ENCODE assay signal across 25 mouse cellular contexts in genomic region chr12:59250259-59250827, GRCm38 (mm10). TPM values are rescaled to one million over a fixed set of nuclear protein-coding genes. Genes with fewer than 3 reads are reported as not detected.
DNase-seq lines count a peak whose midpoint lies in the region; ATAC-seq and TF ChIP-seq lines count a peak whose summit lies in the region.
"Had no signal": no experiment of that assay in that cellular context is flagged by ENCODE, and none has a peak within 500 bp of the region (broad histone marks: within the 10 kb centered on the region; RNA-seq: fewer than 3 reads in every experiment).

No protein-coding gene starts in this region.

- no peak for TF ChIP-seq POLR2A in heart, adult 2 months (IDR thresholded peaks at IDR 0.05; ENCODE audit: insufficient read depth, low read depth, low read length)

- no peak overlapping the region for H3K9ac ChIP-seq in midbrain, embryonic 11.5 days (ENCODE audit: low read length)
- H3K9ac ChIP-seq in midbrain, embryonic 15.5 days = no peak overlapping the region
- H3K9ac ChIP-seq in heart, adult 2 months (ENCODE audit: low read depth, low read length) = no peak overlapping the region
- H3K9ac ChIP-seq: embryonic facial prominence, embryonic 13.5 days; embryonic facial prominence, embryonic 15.5 days; forebrain, embryonic 12.5 days had no signal

- ATAC-seq in frontal cortex, adult (ENCODE audit: low TSS enrichment) = peak; percentile 92
- no peak for ATAC-seq in midbrain, embryonic 11.5 days (ENCODE audit: low FRiP score)
- ATAC-seq in midbrain, embryonic 15.5 days (replicated peaks) = no peak
- peak; percentile 42 for ATAC-seq in common myeloid progenitor, adult 5-6 weeks (replicated peaks; ENCODE audit: low read depth, poor library complexity, severe bottlenecking)
- peak; percentile 50; the same call in 1 of the 2 replicates for ATAC-seq in megakaryocyte progenitor cell, adult 5-6 weeks (replicated peaks; ENCODE audit: poor library complexity)
- ATAC-seq: forebrain, embryonic 14.5 days; forebrain, embryonic 16.5 days had no signal

- H3K4me1 ChIP-seq in midbrain, embryonic 11.5 days (ENCODE audit: control insufficient read depth, insufficient read depth, low read length) = no peaks in the 10 kb centered on the region
- no peaks in the 10 kb centered on the region for H3K4me1 ChIP-seq in midbrain, embryonic 15.5 days
- no peaks in the 10 kb centered on the region for H3K4me1 ChIP-seq in heart, adult 2 months (ENCODE audit: control insufficient read depth, insufficient read depth, low read length)
- H3K4me1 ChIP-seq: embryonic facial prominence, embryonic 13.5 days; embryonic facial prominence, embryonic 15.5 days; forebrain, embryonic 10.5 days; forebrain, embryonic 12.5 days had no signal

- no peaks in the 10 kb centered on the region for H3K79me2 ChIP-seq in heart, adult 2 months (replicated peaks; ENCODE audit: control insufficient read depth, insufficient read depth, low read length)

- TF ChIP-seq EP300 in heart, adult 2 months (IDR thresholded peaks at IDR 0.05; ENCODE audit: insufficient read depth, low read depth, low read length) = no peak

- no peak for DNase-seq in frontal cortex, postnatal 36 days (ENCODE audit: low spot score in 2 of 2)
- peak; percentile 67 for DNase-seq in midbrain, embryonic 11.5 days (ENCODE audit: low spot score, missing footprints)
- DNase-seq in heart, adult 2 months = no peak
- no peak for DNase-seq in gastrocnemius, postnatal 10 days
- DNase-seq: adrenal gland, adult 2 months; adrenal gland, postnatal 10 days; adrenal gland, postnatal 25 days; cerebellum, adult 11 months; cerebellum, adult 18-20 months; cerebellum, adult 8-10 months; cerebellum, adult 9-11 months; cerebellum, postnatal 14 days; cerebellum, postnatal 36 days; embryo, embryonic 11 days had no signal

- no peak overlapping the region for H3K27ac ChIP-seq in midbrain, embryonic 11.5 days (ENCODE audit: low read depth, low read length)
- no peak overlapping the region for H3K27ac ChIP-seq in midbrain, embryonic 15.5 days
- H3K27ac ChIP-seq in heart, adult 2 months = no peak overlapping the region
- H3K27ac ChIP-seq: embryonic facial prominence, embryonic 13.5 days; embryonic facial prominence, embryonic 15.5 days; forebrain, embryonic 10.5 days; forebrain, embryonic 12.5 days had no signal

- H3K36me3 ChIP-seq in midbrain, embryonic 11.5 days (ENCODE audit: control insufficient read depth, insufficient read depth, low read length) = no peaks in the 10 kb centered on the region
- no peaks in the 10 kb centered on the region for H3K36me3 ChIP-seq in midbrain, embryonic 15.5 days (replicated peaks)
- no peaks in the 10 kb centered on the region for H3K36me3 ChIP-seq in heart, adult 2 months (ENCODE audit: control insufficient read depth, insufficient read depth, low read length)
- H3K36me3 ChIP-seq: embryonic facial prominence, embryonic 13.5 days; embryonic facial prominence, embryonic 15.5 days; forebrain, embryonic 10.5 days; forebrain, embryonic 12.5 days had no signal

- intact Hi-C loops in heart, adult 2 months (cut with DNase I) = no loop called here

- no peaks in the 10 kb centered on the region for H3K27me3 ChIP-seq in midbrain, embryonic 11.5 days (ENCODE audit: control insufficient read depth, insufficient read depth, low read length)
- H3K27me3 ChIP-seq in midbrain, embryonic 15.5 days (replicated peaks) = no peaks in the 10 kb centered on the region
- no peaks in the 10 kb centered on the region for H3K27me3 ChIP-seq in heart, adult 2 months (ENCODE audit: control insufficient read depth, insufficient read depth, low read length)
- H3K27me3 ChIP-seq: embryonic facial prominence, embryonic 13.5 days; embryonic facial prominence, embryonic 15.5 days; forebrain, embryonic 12.5 days had no signal

- WGBS in midbrain, embryonic 11.5 days = 75% methylated on average over 2 of the region's 2 CpGs
- 82% methylated on average over 2 of the region's 2 CpGs for WGBS in midbrain, embryonic 15.5 days
- 56% methylated on average over 2 of the region's 2 CpGs for WGBS in heart, adult 2 months

- no peaks in the 10 kb centered on the region for H3K9me3 ChIP-seq in midbrain, embryonic 11.5 days (ENCODE audit: control insufficient read depth, low read length)
- no peaks in the 10 kb centered on the region for H3K9me3 ChIP-seq in midbrain, embryonic 15.5 days
- H3K9me3 ChIP-seq: embryonic facial prominence, embryonic 13.5 days; embryonic facial prominence, embryonic 15.5 days; forebrain, embryonic 10.5 days; forebrain, embryonic 12.5 days had no signal

- TF ChIP-seq CTCF in heart, adult 2 months (IDR thresholded peaks at IDR 0.05) = no peak

- no peak overlapping the region for H3K4me3 ChIP-seq in midbrain, embryonic 11.5 days (ENCODE audit: low read depth, low read length)
- H3K4me3 ChIP-seq in midbrain, embryonic 15.5 days = no peak overlapping the region
- H3K4me3 ChIP-seq in heart, adult 2 months = no peak overlapping the region
- H3K4me3 ChIP-seq: embryonic facial prominence, embryonic 13.5 days; embryonic facial prominence, embryonic 15.5 days; erythroblast, embryonic 14.5 days; forebrain, embryonic 10.5 days; forebrain, embryonic 12.5 days had no signal

- no peak overlapping the region for H3K4me2 ChIP-seq in midbrain, embryonic 11.5 days
- H3K4me2 ChIP-seq in midbrain, embryonic 15.5 days = no peak overlapping the region
- H3K4me2 ChIP-seq: embryonic facial prominence, embryonic 13.5 days; embryonic facial prominence, embryonic 15.5 days; forebrain, embryonic 12.5 days had no signal

RNA-seq across cellular contexts. Expression of gene Fbxo33, which starts 30.8 kb away (rescaled TPM):
- 9.9 and 10.1 TPM in 2 replicates for polyA plus RNA-seq in midbrain, embryonic 11.5 days (2014; fragmentation: Nextera tagmentation; extraction: Ambion mirVana)
- 7.3 and 8.1 TPM in 2 replicates for polyA plus RNA-seq in midbrain, embryonic 15.5 days (2015; fragmentation: Nextera tagmentation; extraction: Ambion mirVana)
- total RNA-seq in common myeloid progenitor, adult 5-6 weeks (2017) = 37.4 and 46.3 TPM in 2 replicates
- total RNA-seq in megakaryocyte progenitor cell, adult 5-6 weeks (2015) = 40.7 and 63.0 TPM in 2 replicates
- total RNA-seq in megakaryocyte progenitor cell, adult 5-6 weeks (2017) = 33.6 and 36.0 TPM in 2 replicates
- 10 to 100 TPM in 1 of 2 experiments, 1 to 10 TPM in 1; 6.4 to 10.2 TPM for total RNA-seq in heart, adult 2 months (2021)
- 3.3 and 12.0 TPM in 2 replicates for polyA plus RNA-seq in heart, adult 2 months (2012; rRNA removed)
- 1 to 10 TPM; 4.1 to 7.4 TPM for total RNA-seq in gastrocnemius, postnatal 10 days (2021)

Comparison
In these comparisons a context has a peak if more than half of its experiments do, and no peak if none do; other contexts are left out.
1. ATAC-seq: peak in frontal cortex, adult (single experiment), common myeloid progenitor, adult 5-6 weeks (single experiment) and megakaryocyte progenitor cell, adult 5-6 weeks (single experiment); none in midbrain, embryonic 11.5 days (single experiment) and midbrain, embryonic 15.5 days (single experiment).